Mouse (Mus musculus): Measurements from ENCODE around the gene Prpf6. TPM values are rescaled to one million over a fixed set of nuclear protein-coding genes. Genes with fewer than 3 reads are reported as not detected.

Gene Prpf6
- total and polyA plus RNA-seq, 2 experiments from 2014 or later = 23.4 to 31.8 TPM

- DNase-seq (ENCODE audit: low spot score) (no peak), ATAC-seq (ENCODE audit: insufficient read depth, low read depth) (no peak)
- no peaks in the 10 kb centered on the region for H3K9me3 ChIP-seq (replicated peaks; ENCODE audit: control insufficient read depth, low read length)
- H3K9ac ChIP-seq (replicated peaks; ENCODE audit: low read depth, low read length) = no peak within 1 kb of the TSS
- no peaks in the 10 kb centered on the region; the same call in 1 of the 2 replicates for H3K27me3 ChIP-seq (ENCODE audit: control insufficient read depth, insufficient read depth, low read length)
- H3K4me1 ChIP-seq (ENCODE audit: control insufficient read depth, insufficient read depth) = peaks cover 2% of the 10 kb centered on the region; the same call in 1 of the 2 replicates
- no peak within 1 kb of the TSS for H3K4me3 ChIP-seq (ENCODE audit: low read depth, low read length)
- TF ChIP-seq EP300 (IDR thresholded peaks at IDR 0.05; ENCODE audit: low read depth) (no peak), CTCF (IDR thresholded peaks at IDR 0.05; ENCODE audit: low read depth) (no peak)
- no peaks in the 10 kb centered on the region for H3K36me3 ChIP-seq (replicated peaks; ENCODE audit: control insufficient read depth, insufficient read depth, low read length)
- no peak within 1 kb of the TSS for H3K27ac ChIP-seq (ENCODE audit: low read depth)
- H3K4me2 ChIP-seq (ENCODE audit: low read depth, low read length) = no peak within 1 kb of the TSS
- 57% methylated on average over 5 of the region's 5 CpGs for WGBS
Measured at GRCm38 (mm10) chr2:181698241-181698640, 106.6 kb downstream of the Prpf6 start, which contains the start of gene Lkaaear1. Lkaaear1 (minus strand) TSS chr2:181698442.

Small RNA genes lying within 50 kb of the gene (microRNA-seq; reads per million reads assigned to microRNA genes)
- gene Mir7006 = not detected

Other genes starting within 250 kb of the Prpf6 start
- 26.0 and 38.4 TPM in 2 replicates for gene Zgpat, start 226.9 kb upstream of the Prpf6 start, total RNA-seq (2014; rRNA removed; ENCODE audit: low replicate concordance)
- 18.7 and 19.2 TPM in 2 replicates for gene Zgpat, start 226.9 kb upstream of the Prpf6 start, polyA plus RNA-seq (2015; fragmentation: Nextera tagmentation; extraction: Ambion mirVana)
- gene Arfrp1, start 226.5 kb upstream of the Prpf6 start, total RNA-seq (2014; rRNA removed; ENCODE audit: low replicate concordance) = 11.4 and 17.9 TPM in 2 replicates
- gene Arfrp1, start 226.5 kb upstream of the Prpf6 start, polyA plus RNA-seq (2015; fragmentation: Nextera tagmentation; extraction: Ambion mirVana) = 54.8 and 59.4 TPM in 2 replicates
- gene Lime1, start 211.8 kb upstream of the Prpf6 start, total RNA-seq (2014; rRNA removed; ENCODE audit: low replicate concordance) = 11.1 and 21.1 TPM in 2 replicates
- gene Lime1, start 211.8 kb upstream of the Prpf6 start, polyA plus RNA-seq (2015; fragmentation: Nextera tagmentation; extraction: Ambion mirVana) = 5.9 and 7.6 TPM in 2 replicates
- 13.3 and 18.4 TPM in 2 replicates for gene Zbtb46, start 132.4 kb upstream of the Prpf6 start, total RNA-seq (2014; rRNA removed; ENCODE audit: low replicate concordance)
- gene Zbtb46, start 132.4 kb upstream of the Prpf6 start, polyA plus RNA-seq (2015; fragmentation: Nextera tagmentation; extraction: Ambion mirVana) = 6.7 and 7.5 TPM in 2 replicates
- gene Abhd16b, start 98.7 kb upstream of the Prpf6 start, total RNA-seq (2014; rRNA removed; ENCODE audit: low replicate concordance) = not detected in 2 replicates
- 0.16 TPM in 1 of 2 replicates, not detected in the other for gene Abhd16b, start 98.7 kb upstream of the Prpf6 start, polyA plus RNA-seq (2015; fragmentation: Nextera tagmentation; extraction: Ambion mirVana)
- 58.2 and 82.3 TPM in 2 replicates for gene Tpd52l2, start 94.7 kb upstream of the Prpf6 start, total RNA-seq (2014; rRNA removed; ENCODE audit: low replicate concordance)
- 101 and 103 TPM in 2 replicates for gene Tpd52l2, start 94.7 kb upstream of the Prpf6 start, polyA plus RNA-seq (2015; fragmentation: Nextera tagmentation; extraction: Ambion mirVana)
- 146 and 190 TPM in 2 replicates for gene Dnajc5, start 71.4 kb upstream of the Prpf6 start, total RNA-seq (2014; rRNA removed; ENCODE audit: low replicate concordance)
- 60.0 and 72.6 TPM in 2 replicates for gene Dnajc5, start 71.4 kb upstream of the Prpf6 start, polyA plus RNA-seq (2015; fragmentation: Nextera tagmentation; extraction: Ambion mirVana)
- 80.0 and 156 TPM in 2 replicates for gene Uckl1, start 7.0 kb upstream of the Prpf6 start, total RNA-seq (2014; rRNA removed; ENCODE audit: low replicate concordance)
- gene Uckl1, start 7.0 kb upstream of the Prpf6 start, polyA plus RNA-seq (2015; fragmentation: Nextera tagmentation; extraction: Ambion mirVana) = 59.3 and 61.5 TPM in 2 replicates
- gene Zfp512b, start 935 bp downstream of the Prpf6 start, total RNA-seq (2014; rRNA removed; ENCODE audit: low replicate concordance) = 14.5 and 17.6 TPM in 2 replicates
- gene Zfp512b, start 935 bp downstream of the Prpf6 start, polyA plus RNA-seq (2015; fragmentation: Nextera tagmentation; extraction: Ambion mirVana) = 13.3 and 16.2 TPM in 2 replicates
- 3.6 and 8.0 TPM in 2 replicates for gene Samd10, start 7.3 kb downstream of the Prpf6 start, total RNA-seq (2014; rRNA removed; ENCODE audit: low replicate concordance)
- 6.9 and 7.7 TPM in 2 replicates for gene Samd10, start 7.3 kb downstream of the Prpf6 start, polyA plus RNA-seq (2015; fragmentation: Nextera tagmentation; extraction: Ambion mirVana)
- not detected in 2 replicates for gene Gm29797, start 65.2 kb downstream of the Prpf6 start, total RNA-seq (2014; rRNA removed; ENCODE audit: low replicate concordance)
- gene Gm29797, start 65.2 kb downstream of the Prpf6 start, polyA plus RNA-seq (2015; fragmentation: Nextera tagmentation; extraction: Ambion mirVana) = not detected in 2 replicates
- gene Sox18, start 79.8 kb downstream of the Prpf6 start, total RNA-seq (2014; rRNA removed; ENCODE audit: low replicate concordance) = 31.8 and 69.4 TPM in 2 replicates
- 53.1 and 54.5 TPM in 2 replicates for gene Sox18, start 79.8 kb downstream of the Prpf6 start, polyA plus RNA-seq (2015; fragmentation: Nextera tagmentation; extraction: Ambion mirVana)
- gene Tcea2, start 88.4 kb downstream of the Prpf6 start, total RNA-seq (2014; rRNA removed; ENCODE audit: low replicate concordance) = 19.6 and 21.9 TPM in 2 replicates
- gene Tcea2, start 88.4 kb downstream of the Prpf6 start, polyA plus RNA-seq (2015; fragmentation: Nextera tagmentation; extraction: Ambion mirVana) = 15.2 and 16.2 TPM in 2 replicates
- gene Rgs19, start 102.1 kb downstream of the Prpf6 start, total RNA-seq (2014; rRNA removed; ENCODE audit: low replicate concordance) = 12.4 and 72.1 TPM in 2 replicates
- 13.2 and 16.4 TPM in 2 replicates for gene Rgs19, start 102.1 kb downstream of the Prpf6 start, polyA plus RNA-seq (2015; fragmentation: Nextera tagmentation; extraction: Ambion mirVana)
- gene Lkaaear1, start 106.6 kb downstream of the Prpf6 start, total RNA-seq (2014; rRNA removed; ENCODE audit: low replicate concordance) = not detected in 2 replicates
- not detected in 2 replicates for gene Lkaaear1, start 106.6 kb downstream of the Prpf6 start, polyA plus RNA-seq (2015; fragmentation: Nextera tagmentation; extraction: Ambion mirVana)
- 0.77 and 8.1 TPM in 2 replicates for gene Oprl1, start 123.1 kb downstream of the Prpf6 start, total RNA-seq (2014; rRNA removed; ENCODE audit: low replicate concordance)
- gene Oprl1, start 123.1 kb downstream of the Prpf6 start, polyA plus RNA-seq (2015; fragmentation: Nextera tagmentation; extraction: Ambion mirVana) = 0.19 and 0.36 TPM in 2 replicates
- not detected in 2 replicates for gene Myt1, start 171.5 kb downstream of the Prpf6 start, total RNA-seq (2014; rRNA removed; ENCODE audit: low replicate concordance)
- gene Myt1, start 171.5 kb downstream of the Prpf6 start, polyA plus RNA-seq (2015; fragmentation: Nextera tagmentation; extraction: Ambion mirVana) = not detected in 2 replicates
- 18.3 and 40.2 TPM in 2 replicates for gene Pcmtd2, start 246.0 kb downstream of the Prpf6 start, total RNA-seq (2014; rRNA removed; ENCODE audit: low replicate concordance)
- gene Pcmtd2, start 246.0 kb downstream of the Prpf6 start, polyA plus RNA-seq (2015; fragmentation: Nextera tagmentation; extraction: Ambion mirVana) = 28.9 and 34.7 TPM in 2 replicates